Mouse (Mus musculus): ENCODE measurements around the gene BC055324. TPM values are rescaled to one million over a fixed set of nuclear protein-coding genes. Genes with fewer than 3 reads are reported as not detected.
A peak's percentile ranks its signal among the peaks of the same experiment; 100 is the strongest.

BC055324 gene
- polyA plus RNA-seq, 1 experiment from 2014 or later = 4.0 TPM

DNA sequence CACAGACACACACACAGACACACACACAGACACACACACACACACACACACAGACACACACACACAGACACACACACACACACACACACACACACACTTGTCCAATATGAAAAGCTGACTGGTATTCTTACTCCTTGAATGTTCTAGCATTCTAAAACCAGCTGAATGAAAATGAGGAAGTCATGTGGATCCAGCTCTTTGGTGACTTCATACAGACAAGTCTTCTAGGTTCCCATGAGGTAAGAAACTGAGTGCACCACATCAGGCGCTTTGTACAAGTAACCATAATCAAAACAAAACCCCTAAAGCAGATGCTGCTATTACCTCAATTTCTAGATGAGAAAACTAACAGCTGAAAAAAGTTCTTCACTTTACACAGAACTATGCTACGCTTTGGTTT, 19.5 kb downstream of the BC055324 start:
- no peaks in the 10 kb centered on the region for H3K4me1 ChIP-seq (ENCODE audit: control insufficient read depth, insufficient read depth, low read length)
- no peak overlapping the region for H3K27ac ChIP-seq (ENCODE audit: low read length)
- no peaks in the 10 kb centered on the region for H3K36me3 ChIP-seq (ENCODE audit: control insufficient read depth, insufficient read depth, low read length)
- H3K9me3 ChIP-seq (replicated peaks; ENCODE audit: control insufficient read depth, low read length, poor library complexity, severe bottlenecking) = no peaks in the 10 kb centered on the region
- ATAC-seq = no peak
- 96% methylated on average over 2 of the region's 2 CpGs for WGBS
- no peaks in the 10 kb centered on the region for H3K27me3 ChIP-seq (ENCODE audit: control insufficient read depth, insufficient read depth, low read depth, low read length)
- no peak overlapping the region for H3K4me3 ChIP-seq (ENCODE audit: low read depth, low read length)
- H3K4me2 ChIP-seq (ENCODE audit: low read length) = no peak overlapping the region
- no peak overlapping the region for H3K9ac ChIP-seq (ENCODE audit: low read depth, low read length)

GRCm38 (mm10) chr1:163974471-163974870, 20.1 kb downstream of the BC055324 start:
- no peaks in the 10 kb centered on the region for H3K36me3 ChIP-seq (ENCODE audit: control insufficient read depth, insufficient read depth, low read length)
- H3K4me2 ChIP-seq (ENCODE audit: low read length) = no peak overlapping the region
- 96% methylated on average over 1 of the region's 1 CpGs for WGBS
- no peak overlapping the region for H3K27ac ChIP-seq (ENCODE audit: low read length)
- H3K4me1 ChIP-seq (ENCODE audit: control insufficient read depth, insufficient read depth, low read length) = no peaks in the 10 kb centered on the region
- no peaks in the 10 kb centered on the region for H3K27me3 ChIP-seq (ENCODE audit: control insufficient read depth, insufficient read depth, low read depth, low read length)
- H3K9ac ChIP-seq (ENCODE audit: low read depth, low read length) = no peak overlapping the region
- H3K9me3 ChIP-seq (replicated peaks; ENCODE audit: control insufficient read depth, low read length, poor library complexity, severe bottlenecking) = no peaks in the 10 kb centered on the region
- H3K4me3 ChIP-seq (ENCODE audit: low read depth, low read length) = no peak overlapping the region
- ATAC-seq = no peak

- Histone ChIP-seq H3K4me3 (ENCODE audit: low read depth, low read length) (no peak overlapping the region), H3K27me3 (ENCODE audit: control insufficient read depth, insufficient read depth, low read depth, low read length) (no peaks in the 10 kb centered on the region), H3K4me2 (ENCODE audit: low read length) (no peak overlapping the region), H3K9ac (ENCODE audit: low read depth, low read length) (no peak overlapping the region), H3K9me3 (replicated peaks; ENCODE audit: control insufficient read depth, low read length, poor library complexity, severe bottlenecking) (no peaks in the 10 kb centered on the region), H3K36me3 (ENCODE audit: control insufficient read depth, insufficient read depth, low read length) (no peaks in the 10 kb centered on the region), H3K27ac (ENCODE audit: low read length) (no peak overlapping the region), H3K4me1 (ENCODE audit: control insufficient read depth, insufficient read depth, low read length) (no peaks in the 10 kb centered on the region)
- no peak for ATAC-seq
- WGBS = 94% methylated on average over 10 of the region's 10 CpGs
Observed at GRCm38 (mm10) chr1:163964008-163964689, 30.4 kb downstream of the BC055324 start.

DNA sequence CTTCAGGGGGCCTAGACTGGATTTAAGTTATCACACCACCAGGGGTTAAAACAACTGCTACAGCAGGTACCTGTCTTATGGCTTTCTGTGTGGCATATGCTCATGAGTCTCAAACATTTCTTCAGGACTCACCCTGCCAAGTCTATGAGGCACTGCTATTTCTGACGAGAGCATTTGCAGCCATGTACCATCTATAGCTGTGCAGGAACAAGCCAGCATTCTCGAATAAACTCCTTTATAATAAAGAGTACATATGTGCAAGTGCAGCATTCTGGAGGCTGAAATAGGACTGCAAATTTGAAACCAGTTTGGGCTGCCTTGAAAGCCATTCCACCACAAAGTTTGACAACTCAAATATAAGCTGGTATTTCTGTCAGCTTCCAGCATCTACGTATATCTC, 36.6 kb downstream of the BC055324 start:
- H3K9ac ChIP-seq (ENCODE audit: low read depth, low read length) = no peak overlapping the region
- no peaks in the 10 kb centered on the region for H3K27me3 ChIP-seq (ENCODE audit: control insufficient read depth, insufficient read depth, low read depth, low read length)
- H3K9me3 ChIP-seq (replicated peaks; ENCODE audit: control insufficient read depth, low read length, poor library complexity, severe bottlenecking) = no peaks in the 10 kb centered on the region
- no peak for ATAC-seq
- peaks cover 5% of the 10 kb centered on the region for H3K36me3 ChIP-seq (ENCODE audit: control insufficient read depth, insufficient read depth, low read length)
- 90% methylated on average over 3 of the region's 3 CpGs for WGBS
- no peaks in the 10 kb centered on the region for H3K4me1 ChIP-seq (ENCODE audit: control insufficient read depth, insufficient read depth, low read length)
- no peak overlapping the region for H3K27ac ChIP-seq (ENCODE audit: low read length)
- no peak overlapping the region for H3K4me3 ChIP-seq (ENCODE audit: low read depth, low read length)
- H3K4me2 ChIP-seq (ENCODE audit: low read length) = no peak overlapping the region

- Histone ChIP-seq H3K36me3 (ENCODE audit: control insufficient read depth, insufficient read depth, low read length) (peaks cover 24% of the 10 kb centered on the region), H3K9ac (ENCODE audit: low read depth, low read length) (no peak overlapping the region), H3K27me3 (ENCODE audit: control insufficient read depth, insufficient read depth, low read depth, low read length) (no peaks in the 10 kb centered on the region), H3K4me3 (ENCODE audit: low read depth, low read length) (no peak overlapping the region), H3K4me2 (ENCODE audit: low read length) (no peak overlapping the region), H3K27ac (ENCODE audit: low read length) (no peak overlapping the region), H3K9me3 (replicated peaks; ENCODE audit: control insufficient read depth, low read length, poor library complexity, severe bottlenecking) (no peaks in the 10 kb centered on the region), H3K4me1 (ENCODE audit: control insufficient read depth, insufficient read depth, low read length) (no peaks in the 10 kb centered on the region)
- WGBS = 91% methylated on average over 2 of the region's 2 CpGs
- no peak for ATAC-seq
Observed at GRCm38 (mm10) chr1:163953396-163953795, 41.2 kb downstream of the BC055324 start.

DNA sequence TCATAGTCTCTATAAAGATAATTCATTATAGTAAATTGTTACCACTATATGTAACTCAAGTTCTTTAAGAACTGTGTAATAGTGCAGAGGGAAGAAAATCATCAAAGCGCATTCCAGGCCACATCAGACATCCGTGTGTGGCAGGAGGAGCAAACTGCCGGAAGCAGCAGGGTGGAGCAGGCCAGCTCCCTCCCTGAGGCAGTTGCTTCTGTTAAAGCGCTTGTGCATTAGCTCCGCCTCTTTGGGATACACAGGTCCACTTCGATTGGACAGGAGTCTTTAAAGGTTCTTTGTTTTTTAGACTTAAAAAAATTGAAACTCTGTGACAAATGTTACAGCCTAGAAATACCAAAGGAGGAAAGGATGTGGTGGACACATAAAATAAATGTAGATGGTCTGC, 52.5 kb downstream of the BC055324 start:
- no peak for ATAC-seq
- WGBS = 72% methylated on average over 6 of the region's 6 CpGs
- peaks cover 38% of the 10 kb centered on the region for H3K36me3 ChIP-seq (ENCODE audit: control insufficient read depth, insufficient read depth, low read length)
- H3K9me3 ChIP-seq (replicated peaks; ENCODE audit: control insufficient read depth, low read length, poor library complexity, severe bottlenecking) = no peaks in the 10 kb centered on the region
- H3K4me2 ChIP-seq (ENCODE audit: low read length) = no peak overlapping the region
- no peaks in the 10 kb centered on the region for H3K4me1 ChIP-seq (ENCODE audit: control insufficient read depth, insufficient read depth, low read length)
- no peak overlapping the region for H3K27ac ChIP-seq (ENCODE audit: low read length)
- no peak overlapping the region for H3K4me3 ChIP-seq (ENCODE audit: low read depth, low read length)
- no peak overlapping the region for H3K9ac ChIP-seq (ENCODE audit: low read depth, low read length)
- no peaks in the 10 kb centered on the region for H3K27me3 ChIP-seq (ENCODE audit: control insufficient read depth, insufficient read depth, low read depth, low read length)

- H3K9me3 ChIP-seq (replicated peaks; ENCODE audit: control insufficient read depth, low read length, poor library complexity, severe bottlenecking) = no peaks in the 10 kb centered on the region
- H3K9ac ChIP-seq (ENCODE audit: low read depth, low read length) = no peak overlapping the region
- H3K4me1 ChIP-seq (ENCODE audit: control insufficient read depth, insufficient read depth, low read length) = peaks cover 11% of the 10 kb centered on the region
- H3K4me3 ChIP-seq (ENCODE audit: low read depth, low read length) = no peak overlapping the region
- no peaks in the 10 kb centered on the region for H3K27me3 ChIP-seq (ENCODE audit: control insufficient read depth, insufficient read depth, low read depth, low read length)
- no peak overlapping the region for H3K4me2 ChIP-seq (ENCODE audit: low read length)
- no peak overlapping the region for H3K27ac ChIP-seq (ENCODE audit: low read length)
- 96% methylated on average over 2 of the region's 2 CpGs for WGBS
- ATAC-seq = no peak
- peaks cover 8% of the 10 kb centered on the region for H3K36me3 ChIP-seq (ENCODE audit: control insufficient read depth, insufficient read depth, low read length)
Observed at GRCm38 (mm10) chr1:163934591-163934990, 60.0 kb downstream of the BC055324 start.

DNA sequence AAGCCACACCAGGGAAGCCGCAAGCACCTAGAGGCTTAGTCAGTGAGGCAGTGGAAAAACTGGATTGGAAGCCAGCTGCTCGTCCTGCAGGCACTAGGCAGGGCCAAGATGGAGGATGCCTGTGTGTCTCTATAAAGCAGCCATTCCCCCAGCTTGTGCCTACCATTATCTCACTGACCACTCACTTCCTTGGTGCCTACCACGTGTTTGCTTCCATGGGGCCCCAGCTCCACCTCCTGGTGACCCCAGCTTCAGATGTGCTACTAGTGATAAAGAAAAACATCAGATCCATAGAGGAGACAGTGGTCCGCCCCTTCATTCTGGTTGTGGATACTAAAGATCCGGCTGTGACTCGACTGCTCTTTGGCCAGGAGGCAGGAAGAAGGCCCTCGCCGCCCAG, 62.8 kb downstream of the BC055324 start:
- Histone ChIP-seq H3K9me3 (replicated peaks; ENCODE audit: control insufficient read depth, low read length, poor library complexity, severe bottlenecking) (no peaks in the 10 kb centered on the region), H3K4me3 (ENCODE audit: low read depth, low read length) (no peak overlapping the region), H3K9ac (ENCODE audit: low read depth, low read length) (no peak overlapping the region), H3K27me3 (ENCODE audit: control insufficient read depth, insufficient read depth, low read depth, low read length) (no peaks in the 10 kb centered on the region), H3K4me1 (ENCODE audit: control insufficient read depth, insufficient read depth, low read length) (peaks cover 17% of the 10 kb centered on the region), H3K36me3 (ENCODE audit: control insufficient read depth, insufficient read depth, low read length) (peaks cover 3% of the 10 kb centered on the region; the same call in 1 of the 2 replicates), H3K27ac (ENCODE audit: low read length) (no peak overlapping the region), H3K4me2 (ENCODE audit: low read length) (no peak overlapping the region)
- WGBS = 84% methylated on average over 8 of the region's 8 CpGs
- ATAC-seq = no peak

- peaks cover 3% of the 10 kb centered on the region; the same call in 1 of the 2 replicates for H3K36me3 ChIP-seq (ENCODE audit: control insufficient read depth, insufficient read depth, low read length)
- peak overlapping the region; percentile 89 for H3K27ac ChIP-seq (ENCODE audit: low read length)
- H3K4me1 ChIP-seq (ENCODE audit: control insufficient read depth, insufficient read depth, low read length) = peaks cover 17% of the 10 kb centered on the region
- H3K27me3 ChIP-seq (ENCODE audit: control insufficient read depth, insufficient read depth, low read depth, low read length) = no peaks in the 10 kb centered on the region
- H3K9ac ChIP-seq (ENCODE audit: low read depth, low read length) = peak overlapping the region; percentile 95
- H3K4me3 ChIP-seq (ENCODE audit: low read depth, low read length) = peak overlapping the region; percentile 95
- H3K4me2 ChIP-seq (ENCODE audit: low read length) = peak overlapping the region; percentile 90
- 4% methylated on average over 12 of the region's 12 CpGs for WGBS
- H3K9me3 ChIP-seq (replicated peaks; ENCODE audit: control insufficient read depth, low read length, poor library complexity, severe bottlenecking) = no peaks in the 10 kb centered on the region
- ATAC-seq = no peak; the same call in 1 of the 2 replicates
Observed at GRCm38 (mm10) chr1:163930458-163930794, 64.2 kb downstream of the BC055324 start.

Measured in midbrain, embryonic 16.5 days (tissue).